Mouse (Mus musculus) heart, embryonic 14.5 days (tissue): Measurements from ENCODE around the gene Dis3l2. TPM values are rescaled to one million over a fixed set of nuclear protein-coding genes. Genes with fewer than 3 reads are reported as not detected.
A peak's percentile ranks its signal among the peaks of the same experiment; 100 is the strongest.

ENCODE experiments used
- ATAC-seq: fragments of 200-750 bp; cut with Nextera tagmentation; 2 replicates; pipeline ENCODE4 v1.8.0; 2017; ENCODE audit warnings: low read depth, moderate TSS enrichment; ENCODE audit not compliant: insufficient number of reproducible peaks, insufficient read depth, low FRiP score
- H3K27ac ChIP-seq, 2 experiments: fragments of 200-500 bp in 1 of 2; fragments of 300-500 bp in 1 of 2; sonication (generic) in 1 of 2; replicated peaks in 1 of 2; 2 replicates each; pipeline ENCODE4 v1.5.1; 2012 to 2014; ENCODE audit warnings: low read depth in 2 of 2, low read length in 2 of 2, control low read depth in 1 of 2, mild to moderate bottlenecking in 1 of 2, mixed read lengths in 1 of 2; ENCODE audit not compliant: control insufficient read depth in 1 of 2, insufficient read depth in 1 of 2
- H3K27me3 ChIP-seq: fragments of 300-500 bp; sonication (generic); 2 replicates; pipeline ENCODE4 v1.6.1; 2014; ENCODE audit warnings: mild to moderate bottlenecking, low read length, control low read depth; ENCODE audit not compliant: control insufficient read depth, insufficient read depth
- H3K36me3 ChIP-seq: fragments of 300-500 bp; sonication (generic); 2 replicates; pipeline ENCODE4 v1.6.1; 2014; ENCODE audit warnings: mild to moderate bottlenecking, control low read depth, low read length, mixed read lengths; ENCODE audit not compliant: control insufficient read depth, insufficient read depth
- H3K4me1 ChIP-seq, 2 experiments: fragments of 200-500 bp in 1 of 2; fragments of 300-500 bp in 1 of 2; sonication (generic) in 1 of 2; 2 replicates each; pipeline ENCODE4 v1.6.1; 2012 to 2014; ENCODE audit warnings: low read length in 2 of 2, control low read depth in 1 of 2, mixed read lengths in 1 of 2; ENCODE audit not compliant: control insufficient read depth in 2 of 2, insufficient read depth in 2 of 2
- H3K4me2 ChIP-seq: fragments of 300-500 bp; sonication (generic); 2 replicates; pipeline ENCODE4 v1.6.1; 2014; ENCODE audit warnings: mild to moderate bottlenecking, low read length
- H3K4me3 ChIP-seq, 2 experiments: fragments of 200-500 bp in 1 of 2; fragments of 300-500 bp in 1 of 2; sonication (generic) in 1 of 2; 2 replicates each; pipeline ENCODE4 v1.5.1; 2012 to 2014; ENCODE audit warnings: low read length in 2 of 2, mild to moderate bottlenecking in 2 of 2, control low read depth in 1 of 2, low read depth in 1 of 2, moderate library complexity in 1 of 2; ENCODE audit not compliant: control insufficient read depth in 1 of 2, insufficient read depth in 1 of 2
- H3K9ac ChIP-seq: fragments of 300-500 bp; sonication (generic); 2 replicates; pipeline ENCODE4 v1.6.1; 2014; ENCODE audit warnings: mild to moderate bottlenecking, low read length
- H3K9me3 ChIP-seq: fragments of 300-500 bp; sonication (generic); 2 replicates; pipeline ENCODE4 v1.6.1; 2016; ENCODE audit warnings: low read length, control low read depth; ENCODE audit not compliant: control insufficient read depth
- WGBS: fragments of 180-500 bp; shearing (Covaris S2); extraction: QIAGEN DNeasy Blood & Tissue Kit; methylation state at CpG from one replicate; pipeline ENCODE4 v1.1.7; 2014; 5-methylcytosine and 5-hydroxymethylcytosine counted together
- polyA plus RNA-seq: library from polyadenylated mRNA; unstranded; fragments of >200 nt; fragmentation: Nextera tagmentation; extraction: Ambion mirVana; gene quantifications from 2 replicates; pipeline ENCODE4 v1.2.1, GENCODE M21; 2014

Dis3l2 gene
- 16.3 and 16.7 TPM in 2 replicates for polyA plus RNA-seq

DNA sequence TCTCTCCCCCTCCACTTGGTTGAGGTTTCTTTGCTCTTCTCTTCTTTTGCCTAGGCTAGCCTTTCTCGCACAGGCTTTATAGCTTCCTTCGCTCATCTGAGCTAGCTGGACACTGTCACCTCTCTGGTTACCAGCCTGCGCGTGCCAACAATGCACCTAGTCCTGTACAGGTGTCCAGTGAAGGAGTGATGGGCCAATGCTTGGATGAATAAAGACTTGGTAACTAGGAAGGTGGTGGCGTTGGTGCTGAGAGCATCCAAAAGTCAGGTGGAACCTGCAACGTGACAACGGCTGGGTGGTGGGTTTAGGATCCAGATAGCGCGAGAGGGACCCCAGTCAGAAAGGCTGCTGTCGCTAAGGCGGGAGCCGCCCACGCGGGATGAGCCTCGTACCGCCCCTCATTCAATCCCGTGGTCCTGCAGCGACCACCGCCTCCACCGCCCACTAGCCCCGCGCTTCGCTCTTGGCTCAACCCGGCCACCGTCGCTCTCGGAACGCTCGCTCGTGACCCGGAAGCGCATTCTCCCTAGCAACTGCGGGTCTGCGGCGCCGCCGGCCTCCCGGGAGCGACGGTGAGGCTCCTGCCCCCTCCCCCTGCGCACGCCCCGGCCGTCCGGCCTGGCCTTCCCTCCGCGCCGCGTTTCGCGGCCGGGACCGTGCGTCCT lies at the start of gene Dis3l2:
TSS of gene Dis3l2 (plus strand) at position 509 of the 665 bp plus-strand sequence.
- H3K9me3 ChIP-seq, result no peaks in the 10 kb centered on the region
- H3K9ac ChIP-seq, result peak within 1 kb of the TSS; percentile 95
- peak; percentile 82 for ATAC-seq
- H3K27me3 ChIP-seq, result no peaks in the 10 kb centered on the region
- peak within 1 kb of the TSS; percentile 78 to 99 for H3K4me3 ChIP-seq
- no peaks in the 10 kb centered on the region for H3K36me3 ChIP-seq
- H3K27ac ChIP-seq, result peak within 1 kb of the TSS; percentile 63 to 77
- 3% methylated on average over 47 of the region's 54 CpGs for WGBS
- H3K4me2 ChIP-seq, result peak within 1 kb of the TSS; percentile 93
- H3K4me1 ChIP-seq, result peaks cover 3 to 4% of the 10 kb centered on the region in 2 experiments; a peak in 3 of 4 replicates

DNA sequence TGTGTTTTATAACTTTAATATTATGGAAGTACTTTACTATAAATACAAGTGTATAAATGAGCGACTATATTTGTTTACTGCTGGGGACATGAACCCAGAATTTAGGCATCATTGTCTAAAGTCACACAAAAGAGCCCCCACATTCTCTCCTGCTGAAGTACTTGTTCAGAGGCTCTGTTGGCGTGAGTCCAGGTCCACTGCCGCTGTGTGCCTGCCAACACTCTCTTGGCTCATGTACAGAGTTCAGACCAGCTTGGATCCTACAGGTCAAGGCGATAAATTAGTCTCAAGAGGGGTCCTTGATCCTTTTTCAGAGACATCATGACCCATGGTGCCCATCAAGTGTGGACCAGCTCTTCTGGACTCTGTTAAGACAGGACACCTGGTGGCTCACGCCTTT lies 46.5 kb upstream of the Dis3l2 start:
- WGBS, result 59% methylated on average over 5 of the region's 5 CpGs
- Histone ChIP-seq H3K4me1 (no peaks in the 10 kb centered on the region), H3K4me3 (no peak overlapping the region), H3K9ac (no peak overlapping the region), H3K4me2 (no peak overlapping the region), H3K36me3 (no peaks in the 10 kb centered on the region), H3K27ac (no peak overlapping the region), H3K9me3 (peaks cover 4% of the 10 kb centered on the region; the same call in 1 of the 2 replicates), H3K27me3 (peaks cover 14% of the 10 kb centered on the region; the same call in 1 of the 2 replicates)
- ATAC-seq, result no peak

DNA sequence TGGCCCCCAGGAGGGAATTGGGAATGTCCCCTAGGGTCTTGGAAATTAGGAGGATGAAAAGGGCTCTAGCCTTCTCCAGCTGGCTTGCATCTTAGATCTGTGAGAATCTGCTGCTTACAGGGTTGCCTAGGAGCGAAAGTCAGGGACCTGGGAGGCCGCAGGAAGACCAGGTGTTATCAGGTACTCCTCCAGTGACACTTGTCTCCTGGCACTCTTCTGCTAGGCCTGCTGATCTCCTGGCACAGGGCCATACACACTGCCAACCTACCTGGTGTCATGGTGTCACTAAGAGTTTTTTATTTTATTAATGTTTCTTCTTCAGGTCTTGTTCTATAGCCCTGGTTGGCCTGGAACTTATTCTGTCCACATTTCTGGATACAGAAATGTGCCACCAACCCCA lies 38.5 kb upstream of the Dis3l2 start:
- peaks cover 37% of the 10 kb centered on the region for H3K27me3 ChIP-seq
- 76% methylated on average over 2 of the region's 2 CpGs for WGBS
- ATAC-seq, result no peak

DNA sequence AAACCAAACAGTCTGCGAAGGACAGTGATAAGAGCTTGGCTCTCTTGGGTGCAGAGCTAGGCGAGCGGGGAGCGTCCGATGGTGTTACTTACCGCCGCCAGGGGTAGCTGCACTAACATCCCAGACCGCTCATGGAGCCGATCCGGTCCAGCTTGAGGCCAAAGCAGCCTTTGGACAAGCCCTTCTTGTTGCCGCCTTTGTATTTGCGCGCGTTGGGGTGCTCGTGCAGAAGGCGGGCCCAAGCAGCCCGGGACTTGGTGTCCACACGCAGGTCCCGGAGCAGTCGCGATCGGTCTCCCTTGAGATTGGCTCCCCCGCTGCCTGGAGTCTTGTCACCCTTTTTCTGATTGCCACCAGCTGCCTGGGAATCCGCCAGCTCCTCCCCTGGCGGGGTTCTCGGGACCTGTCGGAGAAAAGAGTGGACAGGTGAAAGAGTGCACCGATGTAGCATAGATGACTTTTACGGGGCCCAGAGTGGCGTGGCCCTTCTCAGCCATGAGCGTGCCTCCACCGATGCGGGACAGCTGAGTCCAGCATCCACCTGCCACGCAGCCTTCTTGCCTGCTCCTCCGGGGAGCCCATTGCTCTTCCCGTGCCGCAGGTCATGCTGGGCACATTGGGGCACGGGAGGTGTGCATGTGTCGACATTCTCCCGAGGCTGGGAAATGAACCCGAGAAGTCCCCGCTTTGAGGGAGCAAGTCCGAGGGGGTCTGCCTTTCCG lies 33.9 kb upstream of the Dis3l2 start:
- Histone ChIP-seq H3K27ac (no peak overlapping the region), H3K4me2 (peak overlapping the region; percentile 99), H3K4me3 (peak overlapping the region; percentile 36 to 49), H3K36me3 (no peaks in the 10 kb centered on the region), H3K9ac (peak overlapping the region; percentile 58), H3K27me3 (peaks cover 56% of the 10 kb centered on the region), H3K9me3 (no peaks in the 10 kb centered on the region), H3K4me1 (peaks cover 4 to 7% of the 10 kb centered on the region in 2 experiments; a peak in 3 of 4 replicates)
- ATAC-seq, result peak; percentile 43; the same call in 1 of the 2 replicates
- WGBS, result 2% methylated on average over 44 of the region's 44 CpGs

More for the DNA sequence above, 38.5 kb upstream of the Dis3l2 start:
- Histone ChIP-seq H3K4me3 (no peak overlapping the region), H3K4me2 (no peak overlapping the region), H3K36me3 (no peaks in the 10 kb centered on the region), H3K9me3 (no peaks in the 10 kb centered on the region), H3K27ac (no peak overlapping the region), H3K9ac (no peak overlapping the region), H3K4me1 (peaks cover 4 to 5% of the 10 kb centered on the region in 2 experiments; a peak in 3 of 4 replicates)

DNA sequence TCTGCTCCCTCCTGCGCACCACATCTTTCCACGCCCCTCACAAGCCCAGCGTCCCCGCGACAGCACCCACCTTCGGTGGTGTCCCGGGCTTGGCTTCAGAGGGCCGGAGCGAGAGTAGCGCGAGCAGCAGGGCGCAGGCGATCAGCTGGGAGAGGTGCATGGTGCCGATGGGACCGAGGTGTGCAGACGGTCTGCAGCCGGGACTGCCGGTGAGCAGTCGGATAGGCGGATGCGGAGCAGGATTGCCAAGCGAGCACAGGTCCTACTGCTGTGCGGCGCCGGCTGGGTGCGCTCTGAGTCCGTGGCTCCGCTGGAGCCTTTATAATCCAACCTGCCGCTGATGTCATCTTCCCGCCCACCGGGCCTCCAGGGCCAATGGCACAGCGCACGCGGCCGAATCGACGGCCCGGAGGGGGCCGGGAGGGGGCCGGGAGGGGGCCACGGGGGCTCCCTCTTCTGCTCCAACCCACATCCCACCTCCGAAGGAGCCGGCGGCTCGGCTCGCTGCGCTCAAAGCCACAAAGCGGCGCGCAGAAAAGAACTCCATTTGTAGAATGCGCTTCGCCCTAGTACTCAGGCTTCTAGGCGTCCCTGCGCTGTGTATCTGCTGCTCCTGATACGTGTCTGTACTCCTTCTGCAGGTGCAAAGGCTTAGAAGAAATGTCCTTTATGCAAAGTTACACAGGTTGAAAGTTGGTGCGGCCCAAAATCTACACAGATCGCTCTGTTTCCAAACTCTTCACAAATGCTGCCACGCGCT lies 33.1 kb upstream of the Dis3l2 start, which contains the start of gene Nppc:
TSS of gene Nppc (minus strand) at position 293 of the 760 bp plus-strand sequence.
- H3K4me1 ChIP-seq, result peaks cover 4 to 7% of the 10 kb centered on the region in 2 experiments; a peak in 3 of 4 replicates
- H3K9me3 ChIP-seq, result no peaks in the 10 kb centered on the region
- peak; percentile 74 for ATAC-seq
- H3K9ac ChIP-seq, result peak within 1 kb of the TSS; percentile 58
- H3K27me3 ChIP-seq, result peaks cover 56% of the 10 kb centered on the region
- H3K36me3 ChIP-seq, result no peaks in the 10 kb centered on the region
- H3K4me2 ChIP-seq, result peak within 1 kb of the TSS; percentile 99
- peak within 1 kb of the TSS; percentile 36 to 49 for H3K4me3 ChIP-seq
- no peak within 1 kb of the TSS for H3K27ac ChIP-seq
- WGBS, result 4% methylated on average over 59 of the region's 59 CpGs

DNA sequence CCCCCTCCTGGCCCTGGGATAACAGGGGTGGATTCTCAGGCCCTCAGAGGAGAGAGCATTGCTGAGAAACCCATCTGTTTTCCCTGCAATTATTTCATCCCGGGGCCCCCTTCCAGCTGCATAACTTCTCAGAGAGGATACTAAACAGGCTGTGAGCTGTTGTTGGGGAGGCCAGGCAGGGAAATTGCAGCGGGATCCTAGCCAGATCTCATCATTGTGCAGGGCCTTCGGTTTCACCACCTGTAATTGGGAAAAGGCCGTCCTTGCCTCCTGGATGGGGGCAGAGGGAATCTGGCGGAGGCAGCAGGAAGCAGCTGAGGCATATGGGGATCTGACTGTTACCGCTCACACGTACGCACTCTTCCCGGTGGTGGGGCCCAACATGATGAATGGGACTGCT lies 29.2 kb upstream of the Dis3l2 start:
- Histone ChIP-seq H3K4me2 (no peak overlapping the region), H3K4me1 (peaks cover 4 to 7% of the 10 kb centered on the region in 2 experiments; a peak in 3 of 4 replicates), H3K27ac (no peak overlapping the region), H3K9ac (no peak overlapping the region), H3K4me3 (no peak overlapping the region), H3K9me3 (no peaks in the 10 kb centered on the region), H3K27me3 (peaks cover 28% of the 10 kb centered on the region), H3K36me3 (no peaks in the 10 kb centered on the region)
- WGBS, result 60% methylated on average over 9 of the region's 9 CpGs
- ATAC-seq, result no peak

DNA sequence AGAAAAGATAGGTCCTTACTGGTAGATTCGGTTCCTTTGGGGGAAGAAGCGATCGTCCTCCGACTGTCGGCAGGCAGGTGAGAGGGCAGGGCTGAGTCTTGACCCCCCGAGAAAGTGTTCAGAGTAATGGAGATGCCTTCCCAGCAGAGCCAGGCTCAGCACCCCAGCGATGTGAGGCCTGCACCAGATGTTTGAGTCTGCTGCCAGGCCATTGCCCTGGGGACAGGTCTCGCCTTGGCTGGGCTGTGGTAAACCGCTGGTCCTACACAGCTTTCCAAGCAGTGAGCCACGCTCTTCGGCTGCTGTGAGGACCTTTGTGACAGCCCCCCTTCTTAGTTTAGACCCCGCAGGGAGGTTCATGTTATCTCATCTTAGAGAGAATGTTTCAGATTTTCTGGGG lies 28.5 kb upstream of the Dis3l2 start:
- no peak overlapping the region for H3K27ac ChIP-seq
- ATAC-seq, result no peak
- no peaks in the 10 kb centered on the region for H3K36me3 ChIP-seq
- WGBS, result 84% methylated on average over 12 of the region's 12 CpGs
- H3K27me3 ChIP-seq, result peaks cover 22% of the 10 kb centered on the region
- no peak overlapping the region for H3K4me3 ChIP-seq
- no peaks in the 10 kb centered on the region for H3K9me3 ChIP-seq
- no peak overlapping the region for H3K4me2 ChIP-seq
- peaks cover 0 to 2% of the 10 kb centered on the region in 2 experiments; a peak in 2 of 4 replicates for H3K4me1 ChIP-seq
- no peak overlapping the region for H3K9ac ChIP-seq
